Mouse (Mus musculus): Measurements from ENCODE around the gene Camkk1. TPM values are rescaled to one million over a fixed set of nuclear protein-coding genes. Genes with fewer than 3 reads are reported as not detected.

The Camkk1 gene
- 18.8 and 19.6 TPM in 2 replicates for polyA plus RNA-seq (2015; fragmentation: Nextera tagmentation; extraction: Ambion mirVana)

GRCm38 (mm10) chr11:73018471-73019146, at the start of gene Camkk1:
Gene Camkk1, plus strand, starts transcription at chr11:73019008.
- DNase-seq (ENCODE audit: low spot score) = peak; percentile 95

GRCm38 (mm10) chr11:72974995-72975503, 43.8 kb upstream of the Camkk1 start:
- no peak for DNase-seq (ENCODE audit: low spot score)

DNA sequence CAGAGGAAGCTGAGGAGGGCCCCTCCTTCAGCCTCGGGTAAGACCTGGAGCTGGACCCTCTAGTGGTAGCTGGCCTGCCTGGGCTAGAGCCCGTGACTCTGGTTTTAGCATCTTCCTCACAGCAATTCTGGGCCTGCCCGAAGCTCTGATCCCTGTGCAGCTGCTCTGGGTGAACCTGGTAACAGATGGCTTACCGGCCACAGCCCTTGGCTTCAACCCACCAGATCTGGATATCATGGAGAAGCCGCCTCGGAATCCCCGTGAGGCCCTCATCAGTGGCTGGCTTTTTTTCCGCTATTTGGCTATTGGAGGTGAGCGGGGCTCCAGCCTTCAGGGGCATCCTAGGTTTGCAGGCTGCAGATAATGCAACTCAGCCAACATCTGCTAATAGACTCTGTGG, 36.3 kb upstream of the Camkk1 start:
- no peak for DNase-seq (ENCODE audit: low spot score)

DNA sequence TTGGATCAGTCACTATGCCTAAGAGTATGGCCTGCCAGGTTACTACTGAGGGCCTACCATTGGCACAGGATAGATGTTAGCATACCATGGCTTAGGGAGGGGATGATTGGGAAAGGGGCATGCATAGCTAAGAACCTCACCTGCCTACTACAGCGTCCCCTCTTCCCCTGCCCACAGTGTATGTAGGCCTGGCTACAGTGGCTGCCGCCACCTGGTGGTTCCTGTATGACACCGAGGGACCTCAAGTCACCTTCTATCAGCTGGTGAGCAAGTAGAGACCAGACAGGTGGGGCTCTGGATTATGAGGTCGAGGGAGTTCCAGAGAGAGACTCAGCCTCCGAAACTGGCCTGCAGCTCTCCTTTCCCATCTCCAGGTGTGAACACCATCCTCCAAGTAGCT, 35.5 kb upstream of the Camkk1 start:
- peak; percentile 48 for DNase-seq (ENCODE audit: low spot score)

GRCm38 (mm10) chr11:72986745-72987144, 32.1 kb upstream of the Camkk1 start:
- no peak for DNase-seq (ENCODE audit: low spot score)

- no peak for DNase-seq (ENCODE audit: low spot score)
Observed at GRCm38 (mm10) chr11:72987234-72987633, 31.6 kb upstream of the Camkk1 start.

- no peak for DNase-seq (ENCODE audit: low spot score)
Observed at GRCm38 (mm10) chr11:72987807-72988206, 31.0 kb upstream of the Camkk1 start.

DNA sequence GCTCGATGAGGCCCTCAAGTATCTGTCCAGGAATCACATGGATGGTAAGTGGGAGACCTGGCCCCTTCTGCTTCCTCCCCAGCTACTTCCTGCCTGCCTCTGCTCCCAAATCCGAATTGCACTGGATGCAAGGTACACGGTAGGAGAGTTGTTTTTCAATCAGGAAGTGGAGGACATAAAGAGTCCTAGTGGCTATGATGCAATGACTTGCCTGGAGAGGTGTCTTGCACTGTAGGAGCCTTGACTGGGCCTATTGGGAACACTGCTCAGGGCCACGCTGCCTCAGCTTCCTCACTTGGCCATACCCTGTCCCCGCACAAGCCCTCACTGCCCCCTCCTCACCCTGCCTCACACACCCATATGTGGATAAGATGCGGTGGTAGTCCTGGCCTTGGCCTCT, 29.8 kb upstream of the Camkk1 start:
- no peak for DNase-seq (ENCODE audit: low spot score)

GRCm38 (mm10) chr11:72990688-72991087, 28.1 kb upstream of the Camkk1 start:
- no peak for DNase-seq (ENCODE audit: low spot score)

- DNase-seq (ENCODE audit: low spot score) = no peak
Observed at GRCm38 (mm10) chr11:72991961-72992360, 26.8 kb upstream of the Camkk1 start.

DNA sequence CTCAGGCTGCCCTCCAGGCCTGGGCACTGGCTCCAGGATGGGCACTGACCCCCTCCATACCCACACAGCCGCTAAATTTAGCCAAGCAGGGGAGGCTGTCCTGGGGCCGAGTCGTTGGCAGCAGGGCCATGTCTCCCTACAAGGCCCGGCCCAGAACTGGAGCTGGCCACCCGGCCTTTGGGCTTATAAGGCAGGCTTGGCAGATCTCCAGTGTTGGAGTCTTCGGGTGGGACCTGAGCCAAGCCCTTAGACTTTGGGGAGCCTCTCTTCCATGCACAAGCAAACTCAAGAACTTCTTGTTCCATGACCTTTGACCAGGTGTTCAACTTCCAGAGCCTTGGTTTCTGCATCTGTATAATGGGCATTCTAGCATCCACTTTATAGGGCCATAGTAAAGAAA, 22.5 kb upstream of the Camkk1 start:
- DNase-seq (ENCODE audit: low spot score) = no peak

GRCm38 (mm10) chr11:72996781-72997180, 22.0 kb upstream of the Camkk1 start:
- DNase-seq (ENCODE audit: low spot score) = no peak

DNA sequence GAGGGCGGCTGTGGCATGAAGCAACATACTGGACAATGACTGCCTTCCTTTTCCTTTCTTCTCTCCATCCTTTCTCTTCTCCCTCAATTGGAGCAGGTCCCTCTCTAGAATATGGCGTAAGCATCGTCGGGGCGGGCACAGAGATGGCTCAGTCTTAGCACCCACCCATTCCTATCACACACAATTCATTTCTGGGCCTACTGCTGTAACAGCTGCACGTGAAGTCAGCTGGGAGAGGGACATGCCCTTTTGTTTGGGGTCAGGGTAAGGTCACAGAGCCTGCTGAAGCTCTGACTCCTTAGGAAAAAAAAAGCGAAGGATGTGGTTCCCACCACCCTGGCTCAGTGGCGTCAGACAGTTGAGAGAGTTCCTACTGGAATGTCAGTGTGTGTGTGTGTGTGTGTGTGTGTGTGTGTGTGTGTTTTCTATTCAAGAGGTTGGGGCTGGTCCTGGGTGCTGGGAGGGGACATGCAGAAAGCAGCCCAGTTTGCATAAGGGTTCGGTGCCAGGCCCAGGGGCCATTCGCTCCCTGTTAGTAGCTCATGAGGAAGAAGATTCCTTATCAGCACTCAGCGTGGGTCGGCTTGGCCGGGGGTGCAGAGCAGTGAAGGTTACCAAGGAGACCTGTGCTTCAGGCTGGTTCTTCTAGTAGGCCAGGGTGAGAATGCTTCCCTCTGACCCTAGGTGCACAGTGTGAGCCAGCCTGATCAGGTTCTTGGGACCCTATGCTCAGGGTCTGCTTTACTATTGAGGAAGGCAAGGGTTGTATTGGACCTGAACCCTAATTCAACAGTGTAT, 21.1 kb upstream of the Camkk1 start:
- DNase-seq (ENCODE audit: low spot score) = no peak

GRCm38 (mm10) chr11:72998771-72999170, 20.0 kb upstream of the Camkk1 start, which contains the start of gene P2rx1:
Gene P2rx1, plus strand, starts transcription at chr11:72999103.
- no peak for DNase-seq (ENCODE audit: low spot score)

GRCm38 (mm10) chr11:73001029-73001428, 17.8 kb upstream of the Camkk1 start:
- DNase-seq (ENCODE audit: low spot score) = peak; percentile 74

DNA sequence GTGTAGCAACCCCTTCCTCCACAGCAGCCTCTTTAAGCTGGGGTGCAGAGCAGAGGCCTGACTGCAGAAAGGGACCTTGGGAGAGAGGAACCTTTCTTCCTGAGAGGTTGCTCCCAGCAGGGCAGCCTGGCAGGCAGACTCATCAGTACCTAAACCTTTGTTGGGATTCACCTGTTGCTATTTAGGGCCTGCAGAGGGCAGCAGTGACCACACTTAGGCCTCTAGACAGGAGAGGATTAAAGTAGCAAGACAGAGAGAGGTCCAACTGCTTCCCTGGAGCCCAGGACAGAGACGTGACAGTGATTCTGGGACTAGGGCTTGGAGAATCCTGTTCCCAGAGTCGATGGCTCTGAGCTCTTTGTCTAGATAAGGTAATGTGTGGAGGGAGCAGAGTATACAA, 12.4 kb upstream of the Camkk1 start:
- peak; percentile 82 for DNase-seq (ENCODE audit: low spot score)

- DNase-seq (ENCODE audit: low spot score) = no peak
Observed at GRCm38 (mm10) chr11:73007113-73007512, 11.7 kb upstream of the Camkk1 start.

DNA sequence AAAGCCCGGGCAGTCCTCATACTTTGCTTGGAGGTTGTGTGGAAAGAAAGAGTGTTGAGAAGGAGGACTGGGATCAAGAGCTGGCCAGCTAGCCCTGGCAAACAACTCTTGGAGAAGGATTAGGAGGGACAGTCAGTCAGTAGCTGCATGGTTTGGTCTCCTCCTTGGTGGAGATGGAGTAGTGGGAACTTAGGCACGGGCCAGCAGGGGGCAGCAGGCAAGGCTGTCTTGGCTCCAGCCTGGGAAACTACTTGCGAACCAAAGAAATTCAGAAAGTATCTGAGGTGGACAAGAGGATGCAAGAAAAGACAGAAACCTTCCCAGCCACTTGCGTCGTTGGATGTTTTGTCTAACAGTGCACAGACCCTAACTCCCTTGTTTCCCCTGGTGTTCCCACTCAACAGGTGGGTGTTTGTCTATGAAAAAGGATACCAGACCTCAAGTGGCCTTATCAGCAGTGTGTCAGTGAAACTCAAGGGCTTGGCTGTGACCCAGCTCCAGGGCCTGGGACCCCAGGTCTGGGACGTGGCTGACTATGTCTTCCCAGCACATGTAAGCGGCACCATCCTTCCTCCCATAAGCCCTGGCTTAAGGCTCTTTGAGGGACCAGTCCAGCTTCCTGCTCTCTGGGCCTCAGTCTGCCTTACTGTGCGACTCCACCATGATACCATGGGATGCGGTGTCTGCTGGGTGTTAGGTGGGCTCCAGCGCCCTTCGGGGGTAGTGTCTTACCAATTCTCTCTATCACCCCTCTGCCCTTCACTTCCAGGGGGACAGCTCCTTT, 10.9 kb upstream of the Camkk1 start:
- DNase-seq (ENCODE audit: low spot score) = peak; percentile 74

- peak; percentile 77 for DNase-seq (ENCODE audit: low spot score)
Observed at GRCm38 (mm10) chr11:73008826-73009225, 10.0 kb upstream of the Camkk1 start.

- DNase-seq (ENCODE audit: low spot score) = peak; percentile 83
Observed at GRCm38 (mm10) chr11:73009531-73010274, 9.1 kb upstream of the Camkk1 start.

DNA sequence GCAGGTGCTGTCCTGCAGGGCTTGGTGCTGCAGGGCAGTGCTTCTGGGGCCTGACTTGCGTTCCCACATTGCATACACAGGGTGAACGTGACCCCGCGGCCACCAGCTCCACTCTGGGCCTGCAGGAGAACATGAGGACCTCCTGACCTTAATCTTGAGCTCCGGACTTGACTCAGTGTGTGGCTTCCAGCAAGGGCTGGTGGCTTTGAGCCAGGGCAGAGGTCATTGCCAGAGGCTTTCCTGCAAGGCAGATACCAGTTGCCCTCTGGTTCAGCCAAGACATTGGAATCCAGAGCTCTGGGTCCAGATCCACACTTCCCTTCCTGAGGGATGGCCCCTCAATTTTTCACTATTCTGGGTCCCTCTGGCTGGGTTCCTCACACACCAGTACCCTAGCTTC, 4.8 kb upstream of the Camkk1 start:
- DNase-seq (ENCODE audit: low spot score) = no peak
